Mouse (Mus musculus): ENCODE measurements at regions not wholly inside any gene's neighbourhood (a gene's known extent, or its start where the extent isn't known, plus 50 kb on each side); places are given as distances from the start of the nearest gene placed in this dataset.

DNA sequence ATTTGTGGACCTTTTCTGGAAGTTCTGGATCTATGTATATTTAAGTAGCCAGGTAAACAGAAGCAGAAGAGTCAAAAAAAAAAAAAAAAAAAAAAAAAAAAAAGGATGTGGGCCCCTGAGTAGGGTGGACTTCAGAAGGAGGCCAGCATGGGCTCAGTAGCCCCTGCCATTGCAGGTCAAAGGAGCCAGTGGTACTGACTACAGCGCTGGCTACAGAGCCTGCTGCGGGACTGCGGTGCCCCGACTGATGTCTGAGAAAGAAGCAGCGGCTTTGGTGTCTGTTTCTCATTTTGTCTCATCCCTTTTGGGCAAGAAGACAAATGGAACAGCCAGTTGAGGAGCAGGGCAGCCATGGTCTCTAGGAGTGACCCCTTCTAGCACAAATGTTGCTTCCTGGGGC lies 134.9 kb downstream of the Gm4791 start:
- DNase-seq = no peak

DNA sequence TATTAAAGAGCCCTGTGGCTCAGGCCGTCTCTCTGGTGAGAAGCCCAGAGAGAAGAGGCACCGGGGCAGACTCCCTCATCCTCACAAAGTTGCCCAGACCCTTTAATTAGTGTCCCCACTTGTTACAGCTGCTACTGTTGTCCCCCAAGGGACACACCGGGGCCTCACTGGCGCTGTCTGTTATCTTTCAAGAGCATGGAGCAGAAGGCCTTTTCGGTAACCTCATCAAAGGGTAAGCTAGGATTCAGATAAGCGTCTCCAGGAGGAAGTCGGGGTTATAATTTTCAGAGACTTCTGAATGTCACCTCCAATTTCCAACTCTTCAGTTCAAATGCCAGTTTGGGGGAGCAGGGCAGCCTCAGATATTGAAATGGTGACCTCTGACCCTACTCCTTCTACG lies 135.3 kb downstream of the Gm4791 start:
- no peak for DNase-seq

DNA sequence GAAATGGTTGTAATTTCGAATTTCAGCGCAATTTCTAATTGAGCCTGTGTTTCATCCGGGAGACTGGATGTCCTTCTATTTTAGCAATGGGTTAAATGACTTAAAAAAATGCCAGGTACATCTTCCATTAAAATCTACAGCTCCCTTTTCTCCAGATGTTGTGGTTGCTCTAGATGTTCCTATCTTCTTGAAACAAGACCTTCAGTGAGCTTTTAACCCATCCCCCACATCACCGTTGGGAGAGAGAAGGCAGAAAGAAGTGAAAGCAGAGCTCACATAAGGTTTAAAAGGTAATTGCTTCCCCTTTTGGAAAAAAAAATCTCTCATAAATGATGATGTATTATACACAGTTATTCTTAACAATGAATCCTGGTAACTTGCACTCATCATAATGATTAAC lies 135.9 kb downstream of the Gm4791 start:
- no peak for DNase-seq

DNA sequence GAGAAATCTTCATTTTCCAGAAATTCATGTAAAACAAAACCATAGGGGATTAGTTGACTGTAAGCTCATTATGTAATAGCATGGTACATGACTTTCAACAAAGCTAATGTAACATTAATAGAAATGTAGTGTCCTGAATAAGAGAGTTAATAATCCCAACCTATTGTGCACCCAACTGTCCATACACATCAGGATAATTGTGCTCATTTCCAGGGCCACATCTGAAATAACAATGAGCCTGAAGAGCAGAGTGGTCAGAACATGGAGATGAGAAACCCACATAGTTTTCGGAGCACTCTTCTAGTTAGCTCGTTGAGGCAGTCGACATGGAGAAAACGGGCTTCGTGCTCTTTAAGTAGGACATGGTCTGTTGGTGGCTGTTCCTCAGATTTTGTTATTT lies 138.1 kb downstream of the Gm4791 start:
- DNase-seq = no peak

DNA sequence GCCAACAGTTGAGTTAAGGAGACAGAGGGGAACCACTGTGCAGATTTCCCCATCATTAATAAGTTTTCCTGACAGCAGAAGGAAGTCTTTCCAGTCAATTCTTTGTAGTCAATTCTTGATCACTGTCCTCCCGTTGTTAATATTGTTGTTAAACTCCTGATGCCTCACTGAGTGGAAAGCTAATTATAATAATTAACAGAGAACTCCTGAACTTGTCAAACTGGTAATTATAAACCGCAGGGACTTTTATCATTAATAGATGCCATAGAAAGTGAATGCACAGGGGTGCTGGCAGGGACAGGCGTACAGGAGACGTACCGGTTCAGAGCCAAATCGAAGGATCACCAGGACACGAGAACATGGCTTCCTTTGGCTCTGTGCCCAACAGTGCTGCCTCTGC lies 154.9 kb downstream of the Gm4791 start:
- DNase-seq = no peak

DNA sequence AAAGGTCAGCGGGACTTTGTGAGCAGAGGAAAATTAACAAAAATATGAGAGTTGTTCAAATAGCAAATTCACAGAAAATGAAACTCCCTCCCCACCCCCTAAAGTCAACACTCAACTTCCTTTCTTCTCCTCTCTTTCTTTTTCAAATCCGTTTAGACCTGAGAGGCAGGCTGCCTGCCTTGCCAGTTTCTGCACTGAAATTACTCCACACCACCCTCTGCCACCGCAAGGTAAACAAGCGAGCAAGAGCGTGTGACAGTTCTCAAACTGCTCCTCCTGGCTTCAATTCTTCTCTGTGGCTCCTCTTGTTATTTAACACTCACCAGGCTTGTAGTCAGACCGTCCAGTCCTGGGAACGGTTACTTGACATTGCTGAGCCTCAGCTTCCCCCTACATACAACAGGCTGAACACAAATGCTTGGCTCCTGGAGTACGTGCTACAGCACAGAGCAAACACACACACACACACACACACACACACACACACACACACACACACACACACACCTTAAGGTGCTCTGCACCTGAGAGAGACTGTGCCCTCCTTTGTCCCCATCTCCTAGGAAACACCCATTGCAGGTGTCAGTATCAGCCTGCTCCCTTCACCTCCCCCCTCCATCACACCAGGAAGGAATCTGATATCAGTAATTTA lies 167.1 kb downstream of the Gm4791 start:
- DNase-seq = no peak

DNA sequence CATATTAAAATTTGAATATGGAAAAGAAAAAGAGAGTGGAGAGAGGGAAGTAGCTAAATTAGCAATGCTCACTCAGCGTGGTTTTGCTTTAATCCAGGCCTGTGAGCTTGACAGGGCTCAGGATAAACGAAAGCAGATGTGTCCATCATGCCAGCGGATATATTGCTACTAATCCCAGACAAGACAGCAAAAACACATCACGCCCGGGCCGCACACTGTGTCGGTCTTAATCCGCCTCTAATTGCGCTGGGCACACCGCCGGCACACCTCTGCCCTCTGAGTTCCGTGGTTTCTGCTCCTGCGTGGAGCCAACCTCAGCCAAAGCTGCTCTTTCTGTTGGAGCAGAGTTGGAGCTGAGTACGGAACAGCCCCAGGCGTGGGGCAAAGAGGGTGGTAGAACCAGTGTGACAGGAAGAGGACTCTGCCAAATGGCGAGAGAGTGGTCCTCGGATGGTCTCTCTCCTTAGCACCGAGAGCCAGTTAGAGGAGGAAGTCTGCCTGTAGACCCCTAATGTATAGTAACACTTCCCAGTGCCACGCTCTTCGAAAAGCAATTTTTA lies 169.2 kb downstream of the Gm4791 start:
- no peak for DNase-seq

DNA sequence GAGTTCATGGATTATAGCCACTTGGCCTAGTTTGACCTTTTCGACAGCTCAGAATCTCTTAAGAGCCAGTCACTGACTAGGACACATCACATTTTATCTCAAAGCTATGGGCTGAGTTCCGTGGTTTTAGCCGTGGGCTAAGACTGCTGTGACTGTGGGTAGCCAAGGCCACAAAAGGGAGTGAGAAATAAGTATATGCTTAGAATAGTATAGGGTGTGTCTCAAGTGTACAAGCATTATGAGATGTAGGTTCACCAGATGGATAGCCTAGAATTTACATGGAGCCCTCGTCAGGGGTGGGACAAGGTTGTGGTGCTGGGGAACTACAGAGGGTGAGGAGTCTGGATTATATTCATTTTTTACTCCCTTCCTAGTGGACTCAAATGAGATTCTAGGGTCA lies 177.5 kb downstream of the Gm4791 start:
- DNase-seq = no peak

DNA sequence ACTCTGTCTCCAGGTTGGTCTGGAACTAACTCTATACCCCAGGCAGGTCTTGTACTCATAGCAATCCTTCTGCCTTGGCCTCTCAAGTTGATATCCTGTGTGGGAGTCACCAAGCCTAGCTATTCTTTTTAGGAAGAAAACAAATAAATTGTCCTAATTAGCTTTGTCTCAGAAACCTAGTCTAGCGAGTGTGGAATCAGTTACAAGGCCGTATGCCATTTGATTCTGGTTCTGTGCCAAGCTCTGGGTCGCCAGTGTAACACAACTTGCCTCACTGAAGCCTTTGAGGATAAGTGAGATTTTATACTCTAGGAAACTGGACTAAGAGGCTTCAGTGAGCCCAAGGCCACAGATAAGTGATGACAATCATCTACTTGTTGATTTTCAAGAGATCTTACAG lies 219.6 kb downstream of the Gm4791 start:
- no peak for DNase-seq

DNA sequence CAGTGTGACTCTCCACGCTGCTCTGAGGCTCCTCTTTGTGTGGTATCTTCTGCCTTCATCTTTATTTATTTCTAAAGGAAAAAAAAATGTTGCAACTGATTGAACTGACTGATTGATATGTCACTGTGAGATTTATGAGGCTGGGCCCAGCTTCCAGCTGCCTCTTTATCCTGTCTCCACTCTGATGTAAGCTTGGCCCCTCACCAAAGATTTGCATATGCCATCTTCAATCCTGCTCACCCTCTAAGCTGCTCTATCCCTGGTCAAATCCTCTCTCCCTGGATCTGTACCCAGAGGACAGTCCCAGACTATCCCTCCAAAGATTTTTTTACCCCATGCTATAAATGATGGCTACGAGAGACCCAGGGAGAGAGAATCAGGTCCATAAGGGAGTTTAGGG lies 225.0 kb downstream of the Gm4791 start:
- DNase-seq = no peak

DNA sequence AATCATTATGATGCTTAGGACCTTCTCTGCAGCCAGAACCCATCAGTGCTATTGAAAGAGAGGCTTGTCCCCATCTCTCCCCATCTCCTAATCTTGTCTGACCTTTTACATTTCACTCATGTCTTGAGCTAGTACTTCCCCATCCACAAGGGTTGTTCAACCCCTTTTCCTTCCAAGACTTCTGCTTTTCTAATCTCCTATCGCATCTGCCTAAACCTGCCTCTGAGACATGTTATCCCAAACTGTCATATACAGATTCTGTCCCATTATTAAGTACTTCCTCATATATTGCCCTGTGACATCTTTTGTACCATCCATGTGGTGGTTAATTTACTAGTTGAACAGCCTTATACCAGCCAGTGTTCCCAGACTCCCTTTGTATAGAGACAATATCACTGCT lies 225.7 kb downstream of the Gm4791 start:
- no peak for DNase-seq

DNA sequence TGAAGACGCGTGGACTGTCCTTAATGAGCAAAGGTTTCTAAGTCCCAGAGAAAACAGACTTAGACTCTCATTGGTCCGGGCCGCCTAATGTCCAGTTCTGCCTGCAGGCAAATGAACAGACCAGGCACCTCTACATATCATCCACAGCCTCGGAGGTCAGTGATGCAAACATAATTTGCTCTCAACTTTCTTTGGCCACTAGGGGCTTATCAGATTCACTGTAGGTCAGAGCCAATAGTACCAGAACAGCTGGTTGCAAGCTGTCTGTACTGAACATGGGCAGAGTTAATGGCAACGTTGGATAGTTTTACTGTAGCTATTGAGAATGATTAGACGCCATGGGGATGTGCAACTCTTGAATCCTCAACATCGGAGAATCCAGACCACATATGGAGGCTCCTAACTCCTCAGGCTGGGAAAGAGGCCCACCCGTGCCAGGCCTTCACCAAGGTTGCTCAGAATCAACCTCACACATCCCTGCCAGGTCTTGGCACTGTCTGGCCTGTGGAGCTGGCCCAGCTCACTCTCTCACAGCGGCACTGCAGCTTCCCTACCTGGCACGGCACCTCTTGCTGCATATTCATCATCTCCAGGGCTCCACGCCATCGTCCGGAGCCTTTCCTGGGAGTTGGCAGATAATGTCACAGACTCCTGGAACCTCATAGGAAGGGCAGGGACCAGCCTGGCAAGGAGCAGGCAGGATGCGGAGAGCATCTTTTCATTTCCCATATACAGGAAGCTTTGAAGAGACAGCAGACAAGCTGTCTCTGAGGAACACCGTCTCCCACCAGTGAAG lies 228.1 kb downstream of the Gm4791 start:
- peak; percentile 86 to 88 for DNase-seq

DNA sequence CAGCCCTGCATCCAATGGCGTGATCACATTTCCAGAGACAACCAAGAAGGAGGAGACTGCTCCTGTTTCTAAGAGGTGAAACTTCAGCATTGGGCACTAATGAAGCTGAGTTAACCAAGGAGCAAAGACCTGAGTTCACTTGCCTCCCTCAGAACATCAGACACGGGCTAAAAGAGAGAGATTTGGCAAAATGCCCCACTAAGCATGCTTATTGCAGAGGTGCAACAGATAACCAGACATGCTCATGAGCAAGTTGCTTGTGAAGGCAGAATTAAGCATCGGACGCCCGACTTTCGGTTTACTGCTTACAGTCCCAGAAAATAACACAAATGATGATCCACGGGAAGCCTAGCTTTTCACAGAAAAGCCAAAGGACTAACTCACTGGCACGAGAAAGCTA lies 228.8 kb downstream of the Gm4791 start:
- DNase-seq = no peak

DNA sequence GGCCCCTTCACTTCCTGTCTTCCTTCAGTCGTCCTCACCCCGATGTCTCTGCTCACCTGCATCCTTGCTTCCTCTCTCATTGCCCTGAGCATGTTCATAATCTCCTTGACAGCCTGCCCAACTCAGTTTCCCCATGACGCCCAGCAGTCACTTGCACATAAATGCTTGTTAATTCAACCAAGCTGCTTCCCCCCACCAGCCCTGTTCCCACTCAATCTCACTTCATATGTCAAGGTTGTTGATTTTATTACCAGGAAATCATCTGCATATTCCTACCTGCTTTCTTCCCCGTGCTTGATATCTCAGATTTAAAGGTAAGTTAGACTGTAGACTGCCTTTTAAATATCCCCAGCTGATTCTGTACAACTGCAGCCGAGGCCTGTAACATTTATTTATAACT lies 230.2 kb downstream of the Gm4791 start:
- DNase-seq = no peak

DNA sequence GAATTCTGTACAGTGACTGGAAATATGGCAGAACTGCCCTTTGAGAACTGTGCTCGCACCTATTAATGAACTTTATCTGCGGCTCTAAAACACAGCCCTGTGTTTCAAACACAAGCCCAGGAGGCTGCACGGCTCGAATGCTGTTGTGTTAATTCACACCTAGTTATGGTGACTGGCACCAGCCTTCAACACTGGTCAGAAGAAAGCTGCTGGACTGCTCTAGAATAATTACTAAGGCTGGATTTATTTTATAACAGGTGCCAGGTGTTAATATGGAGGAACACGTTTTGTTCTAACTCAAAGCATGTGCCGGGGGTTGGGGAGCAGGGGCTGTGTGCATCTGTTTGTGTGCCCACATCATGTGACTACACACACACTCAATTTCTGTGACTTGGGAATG lies 230.8 kb downstream of the Gm4791 start:
- DNase-seq = no peak

DNA sequence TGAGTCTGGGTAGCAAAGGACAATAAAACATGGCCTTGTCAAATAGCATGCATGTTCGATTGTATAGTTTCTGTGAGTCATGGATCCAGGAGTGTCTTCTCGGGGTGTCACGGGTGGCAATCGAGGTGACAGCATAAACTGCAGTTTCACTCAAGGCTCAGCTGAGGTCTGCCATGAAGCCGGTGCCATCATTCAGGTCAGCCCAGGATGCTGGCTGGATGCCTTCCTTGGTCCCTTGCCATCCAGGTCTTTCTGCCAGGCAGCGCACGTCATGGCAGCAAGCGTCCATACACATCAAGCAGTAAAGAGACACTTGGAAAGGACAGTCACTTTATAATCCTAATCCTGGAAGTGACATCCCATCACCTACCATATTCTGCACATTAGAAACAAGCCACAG lies 242.4 kb downstream of the Gm4791 start:
- peak; percentile 92 to 95 for DNase-seq

DNA sequence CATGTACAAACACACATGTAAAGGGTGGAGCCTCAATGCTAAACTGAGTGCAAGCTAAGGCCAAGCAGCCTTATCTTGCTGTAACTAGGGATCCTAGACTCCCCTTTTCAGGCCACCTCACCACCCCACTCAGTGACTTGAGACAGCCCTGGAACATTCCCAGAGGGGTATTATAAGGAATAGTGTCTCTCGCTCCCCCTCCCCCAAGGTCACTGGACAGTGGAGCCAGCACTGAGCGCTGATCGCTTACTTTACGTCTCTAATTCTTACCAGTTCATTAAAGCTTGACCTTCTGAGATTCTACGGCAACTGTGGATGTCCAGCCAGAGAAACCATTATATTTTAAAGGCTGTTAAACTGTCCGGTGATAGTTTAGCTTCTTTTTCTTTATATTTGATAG lies 243.5 kb downstream of the Gm4791 start:
- DNase-seq = no peak

DNA sequence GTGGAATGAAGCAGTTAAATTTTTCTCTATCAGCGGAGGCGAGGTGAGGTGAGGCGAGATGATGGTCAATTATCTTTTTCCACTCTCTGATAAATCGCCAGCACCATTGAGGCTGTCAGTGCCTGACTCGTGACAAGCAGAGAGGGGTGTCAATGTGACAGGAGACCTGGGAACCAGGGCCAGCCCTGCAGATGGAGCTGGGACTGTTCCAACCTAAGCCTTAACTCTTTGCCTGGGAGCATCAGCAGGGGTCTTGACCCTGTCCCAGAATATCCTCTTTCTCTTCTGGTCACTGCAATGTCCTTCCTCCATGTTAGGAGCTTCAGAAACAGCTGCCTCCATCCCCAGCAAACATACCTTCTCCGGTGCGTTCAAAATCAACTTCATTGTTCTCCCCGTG lies 244.0 kb downstream of the Gm4791 start:
- no peak for DNase-seq

DNA sequence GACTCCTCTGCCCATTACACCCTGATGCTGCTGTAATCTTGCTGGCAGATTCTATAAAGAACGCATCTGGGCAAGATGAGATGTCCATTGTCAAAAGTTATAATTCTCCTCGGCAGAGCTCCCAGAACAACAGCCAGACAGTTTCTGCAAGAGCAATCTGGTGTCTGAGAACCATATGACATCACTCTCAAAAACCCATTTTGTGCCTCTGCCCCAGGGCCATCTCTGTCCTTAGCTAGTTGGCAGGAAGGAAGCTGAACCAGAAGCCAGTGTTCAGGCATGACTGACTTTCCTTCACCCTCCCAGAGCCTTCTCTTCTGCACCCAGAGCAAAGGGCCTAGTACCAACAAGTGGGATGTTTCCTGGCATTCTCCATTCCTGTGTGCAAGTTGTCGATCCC lies 250.5 kb downstream of the Gm4791 start:
- DNase-seq = peak in 1 of 2 experiments; percentile 22

DNA sequence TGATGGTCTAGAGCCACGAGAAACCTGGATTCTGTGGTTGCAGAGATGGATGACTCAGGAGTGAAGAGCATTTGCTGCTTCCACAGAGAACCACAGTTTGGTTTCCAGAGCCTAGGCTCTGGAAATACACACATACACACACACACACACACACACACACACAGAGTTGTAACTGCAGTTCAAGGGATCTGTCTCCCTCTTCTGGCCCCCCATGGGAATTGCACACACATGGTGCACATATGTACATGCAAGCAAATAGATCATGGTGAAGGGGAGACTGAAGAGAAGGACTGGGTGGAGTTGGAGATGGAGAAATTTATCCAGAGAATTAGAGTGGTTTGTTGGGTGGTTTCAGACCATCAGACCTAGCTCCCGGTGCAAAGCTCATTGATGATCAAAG lies 252.6 kb downstream of the Gm4791 start:
- no peak for DNase-seq

DNA sequence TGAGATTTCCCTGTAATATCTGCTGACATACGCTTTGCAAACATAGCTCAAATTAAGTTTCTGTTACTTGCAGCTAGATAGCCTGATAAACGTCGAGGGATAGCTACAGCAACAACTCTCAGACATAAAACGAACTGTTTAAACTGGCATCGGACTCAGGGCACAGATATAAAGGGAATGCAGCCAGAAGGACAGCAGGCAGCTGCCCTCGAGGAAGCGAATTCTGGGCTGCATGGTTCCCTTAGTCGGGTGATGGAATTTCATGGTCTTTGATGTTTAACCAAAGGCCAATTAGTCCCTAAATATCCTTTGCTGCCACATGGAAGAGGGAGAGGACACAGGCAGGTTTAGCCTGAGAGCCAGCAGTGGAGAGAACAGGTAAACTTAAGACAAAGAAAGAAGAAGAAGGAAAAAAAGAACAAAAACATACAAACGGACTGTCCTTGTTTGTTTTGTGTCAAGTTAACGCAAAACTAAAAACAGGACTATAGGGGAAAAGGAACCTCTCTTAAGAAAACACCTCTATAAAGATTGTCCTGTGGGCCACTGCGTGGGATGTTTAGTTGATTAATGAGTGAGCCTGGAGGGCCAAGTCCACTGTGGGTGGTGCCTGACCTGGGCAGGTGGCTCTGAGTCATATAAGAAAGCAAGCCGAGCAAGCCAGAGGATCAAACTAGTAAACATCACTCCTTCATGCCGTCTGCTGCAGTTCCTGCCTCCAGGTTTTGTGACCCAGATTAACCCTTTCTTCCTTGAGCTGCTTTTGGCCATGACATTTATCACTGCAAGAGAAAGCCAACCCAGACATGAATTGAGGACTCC lies 255.5 kb downstream of the Gm4791 start:
- DNase-seq = no peak

DNA sequence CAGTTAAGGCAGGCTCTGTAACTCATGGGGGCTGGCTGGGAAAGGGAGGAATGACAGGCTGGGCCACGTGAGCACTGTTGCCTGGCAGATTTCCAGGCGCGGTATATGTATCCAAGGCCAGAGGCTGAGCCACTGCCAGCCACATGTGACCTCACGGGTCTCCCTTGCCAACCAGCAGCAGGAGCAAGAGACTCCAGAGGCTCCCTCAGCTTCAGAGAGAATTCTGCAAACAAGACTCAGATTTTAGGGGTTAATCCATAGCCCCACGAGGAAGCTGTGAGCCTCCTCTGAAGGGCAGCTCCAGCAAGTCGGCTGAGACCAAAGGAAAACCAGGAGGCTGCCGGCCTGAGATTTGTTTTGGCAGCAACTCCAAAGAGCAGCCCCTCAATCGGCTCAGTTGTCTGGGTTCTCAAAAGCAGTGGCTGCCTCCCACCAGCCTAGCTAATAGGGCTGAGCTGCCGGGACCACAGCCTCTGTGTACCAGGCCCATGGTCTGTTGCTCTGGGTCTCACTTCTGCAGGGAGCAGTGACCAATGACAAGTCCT lies 264.0 kb upstream of the Cadm1 start:
- no peak for DNase-seq

DNA sequence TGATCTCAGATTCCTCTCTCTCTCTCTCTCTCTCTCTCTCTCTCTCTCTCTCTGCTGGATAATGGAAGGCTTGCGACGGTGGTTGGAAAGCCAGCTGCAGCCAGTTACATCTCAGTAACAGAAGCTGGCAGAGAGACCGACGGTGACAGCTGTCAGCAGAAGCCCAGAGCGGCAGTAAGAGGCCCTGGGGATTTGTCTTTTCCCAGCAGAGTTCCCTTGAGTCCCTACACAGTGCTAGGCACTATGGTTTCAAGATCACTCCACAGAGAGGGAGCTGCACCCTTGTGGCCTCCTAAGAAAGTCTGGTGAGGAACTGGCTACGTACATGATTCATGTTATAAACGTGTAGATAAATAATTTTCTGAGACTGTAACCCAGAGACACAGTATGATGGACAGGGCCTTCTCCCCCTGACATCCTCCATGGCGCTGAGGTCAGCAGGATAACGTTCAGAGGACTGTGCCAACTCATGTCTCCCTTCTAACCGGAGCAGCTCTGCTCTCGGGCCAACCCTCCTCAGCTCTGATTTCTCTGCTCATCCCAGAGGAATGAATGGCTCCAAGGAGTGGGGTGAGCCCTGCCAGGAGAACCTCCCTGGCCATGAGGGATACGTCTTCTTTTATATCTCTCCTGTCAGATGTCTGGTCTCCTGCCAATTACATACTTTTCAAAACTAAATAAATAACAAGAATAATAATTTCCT lies 253.5 kb upstream of the Cadm1 start:
- no peak for DNase-seq

All from cerebellum, postnatal 36 days (tissue).